8 mouse cellular contexts compared by ENCODE assay signal in the genomic region with DNA sequence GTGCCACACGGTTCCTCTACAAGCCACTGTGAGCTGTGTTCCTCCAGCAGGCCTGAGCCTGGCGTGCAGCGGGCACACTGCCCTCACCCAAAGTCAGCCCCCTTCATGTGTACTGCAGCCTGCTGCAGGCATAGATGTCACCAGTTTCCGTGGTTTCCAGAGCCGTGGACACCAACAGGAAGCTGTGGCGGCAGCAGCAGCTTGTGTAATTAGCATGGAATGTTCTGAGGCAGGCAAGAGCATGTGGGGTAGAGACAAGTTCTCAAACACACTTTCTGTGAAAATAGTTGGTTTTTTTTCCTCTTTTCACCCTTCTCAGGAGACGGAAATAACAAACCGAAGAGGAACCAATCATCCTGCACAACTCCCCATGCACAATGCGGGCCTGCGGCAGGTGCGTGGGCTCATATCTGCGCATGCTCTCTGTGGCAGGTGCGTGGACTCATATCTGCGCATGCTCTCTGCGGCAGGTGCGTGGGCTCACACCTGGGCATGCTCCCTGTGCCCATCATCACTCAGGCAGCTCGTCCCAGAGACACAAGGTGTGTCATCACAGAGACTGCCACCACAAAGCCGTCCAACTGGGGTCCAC.
A peak's percentile ranks its signal among the peaks of the same experiment; 100 is the strongest.
DNase-seq lines count a peak whose midpoint lies in the region; ATAC-seq and TF ChIP-seq lines count a peak whose summit lies in the region.

No protein-coding gene starts in this region.

- WGBS in limb, embryonic 10.5 days = 89% methylated on average over 18 of the region's 18 CpGs
- WGBS in cerebellum, adult 2 months = 91% methylated on average over 18 of the region's 18 CpGs
- 94% methylated on average over 18 of the region's 18 CpGs for WGBS in midbrain, embryonic 16.5 days

- no peak for TF ChIP-seq CTCF in cerebellum, adult 2 months (IDR thresholded peaks at IDR 0.05; ENCODE audit: borderline replicate concordance, insufficient read depth, low read depth, low read length)

- H3K4me1 ChIP-seq in limb, embryonic 10.5 days = peaks cover 17% of the 10 kb centered on the region
- peaks cover 30% of the 10 kb centered on the region for H3K4me1 ChIP-seq in cerebellum, adult 2 months (ENCODE audit: control insufficient read depth, insufficient read depth, low read length)
- peaks cover 7% of the 10 kb centered on the region; the same call in 1 of the 2 replicates for H3K4me1 ChIP-seq in midbrain, embryonic 16.5 days (ENCODE audit: control insufficient read depth, insufficient read depth, low read length)

- peak overlapping the region; percentile 19 for H3K27ac ChIP-seq in limb, embryonic 10.5 days
- no peak overlapping the region for H3K27ac ChIP-seq in cerebellum, adult 2 months (ENCODE audit: insufficient read depth, low read length)
- no peak overlapping the region for H3K27ac ChIP-seq in midbrain, embryonic 16.5 days (ENCODE audit: low read length)

- no peak overlapping the region for H3K4me2 ChIP-seq in midbrain, embryonic 16.5 days (ENCODE audit: low read length)

- TF ChIP-seq POLR2A in cerebellum, adult 2 months (IDR thresholded peaks at IDR 0.05; ENCODE audit: borderline replicate concordance, insufficient read depth, low read length) = no peak

- no peak overlapping the region for H3K9ac ChIP-seq in midbrain, embryonic 16.5 days (ENCODE audit: low read depth, low read length)

- no peaks in the 10 kb centered on the region for H3K36me3 ChIP-seq in limb, embryonic 10.5 days
- no peaks in the 10 kb centered on the region for H3K36me3 ChIP-seq in midbrain, embryonic 16.5 days (ENCODE audit: control insufficient read depth, insufficient read depth, low read length)

- H3K27me3 ChIP-seq in limb, embryonic 10.5 days (ENCODE audit: low read depth, poor library complexity, severe bottlenecking) = no peaks in the 10 kb centered on the region
- no peaks in the 10 kb centered on the region for H3K27me3 ChIP-seq in cerebellum, adult 2 months (ENCODE audit: control insufficient read depth, insufficient read depth, low read length)
- no peaks in the 10 kb centered on the region for H3K27me3 ChIP-seq in midbrain, embryonic 16.5 days (ENCODE audit: control insufficient read depth, insufficient read depth, low read depth, low read length)

- DNase-seq in right cerebral cortex, adult 2 months (ENCODE audit: low spot score in 2 of 2) = peak; percentile 36 to 40
- no peak for DNase-seq in right cerebral cortex, postnatal 14 days
- no peak for DNase-seq in limb, embryonic 10.5 days (ENCODE audit: low spot score)
- DNase-seq in natural killer cell, adult 2 months (ENCODE audit: low spot score in 2 of 2) = peak; percentile 51 to 59
- no peak for DNase-seq in cerebellum, adult 2 months
- DNase-seq in frontal cortex, adult 2 months (ENCODE audit: extremely low spot score in 1 of 2, low spot score in 1 of 2) = no peak

- ATAC-seq in granulocyte monocyte progenitor cell, adult 5-6 weeks (replicated peaks; ENCODE audit: poor library complexity, severe bottlenecking) = peak; percentile 58
- ATAC-seq in midbrain, embryonic 16.5 days = no peak

- H3K9me3 ChIP-seq in limb, embryonic 10.5 days (replicated peaks) = no peaks in the 10 kb centered on the region
- no peaks in the 10 kb centered on the region for H3K9me3 ChIP-seq in midbrain, embryonic 16.5 days (replicated peaks; ENCODE audit: control insufficient read depth, low read length, poor library complexity, severe bottlenecking)

- H3K4me3 ChIP-seq in limb, embryonic 10.5 days = no peak overlapping the region
- H3K4me3 ChIP-seq in cerebellum, adult 2 months (replicated peaks; ENCODE audit: insufficient read depth, low read depth, low read length) = no peak overlapping the region
- H3K4me3 ChIP-seq in midbrain, embryonic 16.5 days (ENCODE audit: low read depth, low read length) = no peak overlapping the region

Comparison
In these comparisons a context has a peak if more than half of its experiments do, and no peak if none do; other contexts are left out.
1. DNase-seq: peak in right cerebral cortex, adult 2 months (2 of 2) and natural killer cell, adult 2 months (2 of 2); none in right cerebral cortex, postnatal 14 days (single experiment), limb, embryonic 10.5 days (single experiment), cerebellum, adult 2 months (0 of 2) and frontal cortex, adult 2 months (0 of 2).